Mouse (Mus musculus): Measurements from ENCODE around the gene Nudt15. TPM values are rescaled to one million over a fixed set of nuclear protein-coding genes. Genes with fewer than 3 reads are reported as not detected.
"Not testable (repeated sequence)": the region's sequence is repeated elsewhere in the genome, so short reads cannot be mapped to it uniquely, and the experiment has no call there.

The Nudt15 gene
- polyA plus RNA-seq, 1 experiment from 2014 or later, result 12.1 TPM

DNA sequence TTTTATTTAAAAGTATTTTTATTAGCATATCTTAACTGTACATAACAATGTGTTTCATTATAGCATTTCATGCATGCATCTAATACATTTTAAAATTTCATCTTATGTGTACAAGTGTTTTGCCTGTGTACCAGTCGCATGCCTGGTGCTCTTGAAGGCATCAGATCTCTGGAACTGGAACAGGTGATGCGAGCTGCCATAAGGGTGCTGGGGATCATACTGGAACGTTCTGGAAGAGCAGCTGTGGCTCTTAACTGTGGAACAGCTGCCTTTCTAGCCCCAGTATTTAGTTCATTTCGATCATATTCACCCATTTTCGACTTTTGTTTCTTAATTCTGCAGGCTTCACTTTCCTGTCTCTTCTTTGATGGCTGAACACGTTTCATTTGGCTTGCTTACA lies 3.1 kb upstream of the Nudt15 start:
- no peak overlapping the region for H3K27ac ChIP-seq (ENCODE audit: low read depth, low read length)
- H3K36me3 ChIP-seq (ENCODE audit: control insufficient read depth, insufficient read depth, low read length), result no peaks in the 10 kb centered on the region; the same call in 1 of the 2 replicates
- no peak overlapping the region for H3K4me3 ChIP-seq (ENCODE audit: low read length)
- no peak for ATAC-seq (ENCODE audit: low FRiP score, low TSS enrichment)
- H3K9ac ChIP-seq (ENCODE audit: low read depth, low read length), result no peak overlapping the region
- no peaks in the 10 kb centered on the region for H3K27me3 ChIP-seq (ENCODE audit: control insufficient read depth, insufficient read depth, low read length)
- peaks cover 9% of the 10 kb centered on the region for H3K4me1 ChIP-seq (ENCODE audit: control insufficient read depth, insufficient read depth, low read length)
- H3K4me2 ChIP-seq (replicated peaks; ENCODE audit: low read depth, low read length), result no peak overlapping the region
- no peaks in the 10 kb centered on the region for H3K9me3 ChIP-seq (ENCODE audit: control insufficient read depth, low read length)
- 85% methylated on average over 6 of the region's 6 CpGs for WGBS

DNA sequence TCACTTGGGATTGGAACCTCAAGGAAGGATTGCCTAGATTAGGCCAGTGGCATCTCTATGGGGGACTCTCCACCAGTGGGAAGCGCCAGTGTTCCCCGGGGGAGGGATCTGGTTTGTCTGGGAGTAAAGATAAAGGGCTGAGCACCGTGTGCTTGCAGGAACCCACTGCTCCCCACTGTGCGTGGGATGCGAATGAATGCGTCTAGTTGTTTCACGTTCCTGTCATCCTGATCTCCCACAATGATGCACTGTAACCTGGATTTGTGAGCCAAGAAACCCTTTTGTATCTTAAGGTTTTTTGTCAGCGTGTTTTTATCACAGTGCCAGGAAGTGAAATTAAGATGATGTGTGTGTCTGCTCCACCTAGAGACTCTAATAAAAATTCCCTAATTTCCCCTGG lies 2.7 kb upstream of the Nudt15 start:
- Histone ChIP-seq H3K4me3 (ENCODE audit: low read length) (no peak overlapping the region), H3K4me1 (ENCODE audit: control insufficient read depth, insufficient read depth, low read length) (peaks cover 9% of the 10 kb centered on the region), H3K9ac (ENCODE audit: low read depth, low read length) (no peak overlapping the region), H3K27ac (ENCODE audit: low read depth, low read length) (no peak overlapping the region), H3K36me3 (ENCODE audit: control insufficient read depth, insufficient read depth, low read length) (no peaks in the 10 kb centered on the region; the same call in 1 of the 2 replicates), H3K4me2 (replicated peaks; ENCODE audit: low read depth, low read length) (no peak overlapping the region), H3K9me3 (ENCODE audit: control insufficient read depth, low read length) (no peaks in the 10 kb centered on the region), H3K27me3 (ENCODE audit: control insufficient read depth, insufficient read depth, low read length) (no peaks in the 10 kb centered on the region)
- ATAC-seq (ENCODE audit: low FRiP score, low TSS enrichment), result no peak
- 52% methylated on average over 8 of the region's 8 CpGs for WGBS

DNA sequence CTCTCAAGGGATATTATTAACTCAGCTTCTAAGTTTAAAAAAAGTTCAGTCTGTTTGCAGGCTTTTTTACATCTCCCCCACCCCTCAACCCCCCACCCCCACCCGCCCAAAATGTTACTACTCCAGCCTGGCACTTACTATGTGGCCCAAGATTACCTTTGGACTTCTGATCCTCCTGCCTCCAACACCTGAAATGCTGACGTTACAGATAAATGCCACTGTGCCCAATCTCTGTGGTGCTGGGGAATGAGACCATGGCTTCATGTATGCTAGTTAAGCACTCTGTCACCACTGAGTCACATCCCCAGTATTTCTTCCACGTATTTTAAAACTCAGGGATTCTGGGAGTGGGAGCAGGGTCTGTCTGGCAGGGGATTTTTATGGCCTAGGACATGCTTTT lies 2.2 kb upstream of the Nudt15 start:
- Histone ChIP-seq H3K27me3 (ENCODE audit: control insufficient read depth, insufficient read depth, low read length) (no peaks in the 10 kb centered on the region), H3K4me2 (replicated peaks; ENCODE audit: low read depth, low read length) (no peak overlapping the region), H3K4me1 (ENCODE audit: control insufficient read depth, insufficient read depth, low read length) (peaks cover 9% of the 10 kb centered on the region), H3K4me3 (ENCODE audit: low read length) (no peak overlapping the region), H3K27ac (ENCODE audit: low read depth, low read length) (no peak overlapping the region), H3K36me3 (ENCODE audit: control insufficient read depth, insufficient read depth, low read length) (no peaks in the 10 kb centered on the region; the same call in 1 of the 2 replicates), H3K9ac (ENCODE audit: low read depth, low read length) (no peak overlapping the region), H3K9me3 (ENCODE audit: control insufficient read depth, low read length) (no peaks in the 10 kb centered on the region)
- WGBS, result 70% methylated on average over 3 of the region's 3 CpGs
- no peak for ATAC-seq (ENCODE audit: low FRiP score, low TSS enrichment)

DNA sequence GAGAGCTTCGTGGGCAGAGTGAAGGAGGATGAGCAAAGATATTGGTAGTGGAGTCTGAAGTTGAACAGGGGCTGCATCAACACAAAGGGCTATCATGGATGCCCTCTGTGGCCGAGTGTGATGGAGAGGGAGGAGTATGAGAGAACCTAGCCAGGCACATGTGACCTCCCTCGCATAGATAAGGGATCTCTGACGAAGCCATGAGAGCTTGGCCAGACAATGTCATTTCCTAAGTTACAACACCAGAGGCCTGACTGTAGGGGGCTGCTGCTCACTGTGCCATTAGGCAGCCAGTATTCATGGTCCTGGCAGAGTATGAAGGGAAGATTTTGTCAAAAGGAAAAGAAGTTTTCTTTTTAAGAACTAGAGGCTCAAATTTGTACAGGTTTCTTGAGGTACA lies 1.0 kb downstream of the Nudt15 start:
- H3K9ac ChIP-seq (ENCODE audit: low read depth, low read length), result no peak overlapping the region
- no peak overlapping the region for H3K4me2 ChIP-seq (replicated peaks; ENCODE audit: low read depth, low read length)
- no peak overlapping the region for H3K4me3 ChIP-seq (ENCODE audit: low read length)
- no peaks in the 10 kb centered on the region for H3K9me3 ChIP-seq (ENCODE audit: control insufficient read depth, low read length)
- no peak overlapping the region for H3K27ac ChIP-seq (ENCODE audit: low read depth, low read length)
- no peaks in the 10 kb centered on the region for H3K4me1 ChIP-seq (ENCODE audit: control insufficient read depth, insufficient read depth, low read length)
- 66% methylated on average over 4 of the region's 4 CpGs for WGBS
- H3K27me3 ChIP-seq (ENCODE audit: control insufficient read depth, insufficient read depth, low read length), result no peaks in the 10 kb centered on the region
- ATAC-seq (ENCODE audit: low FRiP score, low TSS enrichment), result no peak
- no peaks in the 10 kb centered on the region for H3K36me3 ChIP-seq (ENCODE audit: control insufficient read depth, insufficient read depth, low read length)

DNA sequence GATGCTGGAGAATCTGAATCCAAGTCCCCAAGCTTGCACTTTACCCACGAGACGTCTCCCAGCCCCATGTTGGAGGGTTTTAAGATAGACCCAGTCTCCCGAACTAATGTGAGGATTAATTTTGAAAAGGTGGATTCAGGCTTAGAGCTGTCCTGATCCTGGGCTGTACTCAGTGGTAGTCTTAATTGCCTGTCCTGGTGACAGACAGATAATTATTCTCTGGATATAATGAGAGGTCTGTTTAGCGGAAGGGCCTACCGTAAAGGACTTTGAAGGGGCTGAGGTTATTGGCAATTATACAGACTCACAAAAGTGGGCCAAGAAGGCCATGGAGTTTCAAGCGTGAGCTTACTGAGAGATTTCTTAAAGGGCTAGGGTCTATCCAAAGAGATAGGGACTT lies 4.3 kb downstream of the Nudt15 start:
- no peaks in the 10 kb centered on the region for H3K27me3 ChIP-seq (ENCODE audit: control insufficient read depth, insufficient read depth, low read length)
- no peaks in the 10 kb centered on the region for H3K9me3 ChIP-seq (ENCODE audit: control insufficient read depth, low read length)
- H3K4me2 ChIP-seq (replicated peaks; ENCODE audit: low read depth, low read length), result no peak overlapping the region
- no peak for ATAC-seq (ENCODE audit: low FRiP score, low TSS enrichment)
- no peak overlapping the region for H3K9ac ChIP-seq (ENCODE audit: low read depth, low read length)
- H3K36me3 ChIP-seq (ENCODE audit: control insufficient read depth, insufficient read depth, low read length), result no peaks in the 10 kb centered on the region
- WGBS, result 74% methylated on average over 6 of the region's 6 CpGs
- H3K27ac ChIP-seq (ENCODE audit: low read depth, low read length), result no peak overlapping the region
- no peak overlapping the region for H3K4me3 ChIP-seq (ENCODE audit: low read length)
- H3K4me1 ChIP-seq (ENCODE audit: control insufficient read depth, insufficient read depth, low read length), result no peaks in the 10 kb centered on the region

DNA sequence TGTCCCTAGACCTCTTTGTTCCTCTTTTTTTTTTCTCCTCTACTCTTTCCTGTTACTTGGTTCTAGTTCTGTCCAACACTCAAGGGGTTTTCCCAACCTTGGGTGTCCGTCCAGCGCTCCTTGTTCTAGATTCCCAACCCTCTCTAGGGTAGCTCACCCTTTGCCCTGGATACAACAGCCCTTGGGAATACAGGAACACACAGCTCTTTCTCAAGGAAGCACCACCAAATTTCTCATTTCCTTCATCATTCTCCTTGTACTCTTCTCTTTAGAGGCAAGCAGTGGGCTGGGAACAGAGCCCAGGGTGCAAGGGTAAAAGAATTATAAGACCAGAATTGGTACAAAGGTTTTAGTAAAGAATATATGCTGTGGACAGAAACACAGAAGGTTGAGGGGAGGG lies 12.4 kb downstream of the Nudt15 start:
- H3K36me3 ChIP-seq (ENCODE audit: control insufficient read depth, insufficient read depth, low read length), result no peaks in the 10 kb centered on the region
- H3K27me3 ChIP-seq (ENCODE audit: control insufficient read depth, insufficient read depth, low read length), result no peaks in the 10 kb centered on the region
- 90% methylated on average over 2 of the region's 2 CpGs for WGBS
- no peaks in the 10 kb centered on the region for H3K4me1 ChIP-seq (ENCODE audit: control insufficient read depth, insufficient read depth, low read length)
- H3K4me2 ChIP-seq (replicated peaks; ENCODE audit: low read depth, low read length), result no peak overlapping the region
- no peak overlapping the region for H3K4me3 ChIP-seq (ENCODE audit: low read length)
- H3K27ac ChIP-seq (ENCODE audit: low read depth, low read length), result no peak overlapping the region
- ATAC-seq (ENCODE audit: low FRiP score, low TSS enrichment), result no peak
- no peak overlapping the region for H3K9ac ChIP-seq (ENCODE audit: low read depth, low read length)
- H3K9me3 ChIP-seq (ENCODE audit: control insufficient read depth, low read length), result no peaks in the 10 kb centered on the region

DNA sequence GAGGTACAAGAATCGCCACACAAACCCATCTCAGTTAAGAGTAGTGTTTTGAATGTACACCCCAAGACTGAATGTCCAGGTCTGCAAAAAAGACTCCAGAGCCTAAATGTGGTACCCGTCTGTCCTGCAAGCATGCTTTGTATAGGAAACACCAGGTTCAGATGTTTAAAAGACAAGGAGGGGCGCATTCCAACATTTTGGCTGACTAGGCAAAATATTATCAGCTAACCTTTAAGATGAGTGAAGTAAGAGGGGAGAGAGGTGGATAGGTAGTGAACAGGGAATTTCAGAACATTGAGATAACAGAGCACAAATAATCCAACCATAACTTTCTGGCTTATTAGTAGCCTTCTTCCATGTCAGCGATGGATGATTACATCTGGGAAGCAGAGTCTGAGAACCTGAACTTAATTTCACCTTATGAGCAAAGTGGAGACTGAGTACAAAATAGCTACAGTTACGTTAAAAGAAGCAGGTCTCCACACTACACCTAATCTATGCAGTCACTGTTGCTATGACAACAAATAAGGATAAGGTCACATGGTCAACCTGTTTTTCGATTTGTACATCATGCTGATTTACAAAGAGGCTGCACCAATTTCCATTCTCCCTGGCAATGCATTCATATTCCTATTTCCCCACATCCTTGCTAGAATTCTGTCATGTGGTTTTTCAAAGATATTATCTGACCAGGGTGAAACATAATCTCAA lies 14.1 kb downstream of the Nudt15 start:
- Histone ChIP-seq H3K9ac (ENCODE audit: low read depth, low read length) (no peak overlapping the region), H3K9me3 (ENCODE audit: control insufficient read depth, low read length) (no peaks in the 10 kb centered on the region), H3K27ac (ENCODE audit: low read depth, low read length) (no peak overlapping the region), H3K36me3 (ENCODE audit: control insufficient read depth, insufficient read depth, low read length) (no peaks in the 10 kb centered on the region), H3K27me3 (ENCODE audit: control insufficient read depth, insufficient read depth, low read length) (no peaks in the 10 kb centered on the region), H3K4me3 (ENCODE audit: low read length) (no peak overlapping the region), H3K4me1 (ENCODE audit: control insufficient read depth, insufficient read depth, low read length) (no peaks in the 10 kb centered on the region), H3K4me2 (replicated peaks; ENCODE audit: low read depth, low read length) (no peak overlapping the region)
- ATAC-seq (ENCODE audit: low FRiP score, low TSS enrichment), result no peak
- 80% methylated on average over 6 of the region's 6 CpGs for WGBS

DNA sequence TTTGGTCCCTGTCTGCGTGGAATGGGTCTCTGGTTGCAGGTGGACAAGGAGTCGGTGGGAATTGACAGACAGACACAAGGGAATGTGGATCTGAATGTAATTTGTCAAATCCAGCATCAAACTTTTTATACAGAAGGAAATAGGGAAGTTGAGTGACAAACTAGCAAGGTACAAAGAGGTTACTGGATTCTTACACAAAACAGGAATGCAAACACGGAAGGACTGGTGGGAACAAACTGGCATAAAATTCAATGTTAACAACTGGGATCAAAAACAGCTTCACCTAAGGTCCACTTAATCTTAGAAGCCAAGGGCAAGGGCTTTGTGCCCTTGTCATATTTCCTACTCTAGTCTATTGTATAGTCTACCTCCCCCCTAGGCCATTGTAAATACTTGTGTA lies 19.4 kb downstream of the Nudt15 start:
- 88% methylated on average over 3 of the region's 3 CpGs for WGBS

DNA sequence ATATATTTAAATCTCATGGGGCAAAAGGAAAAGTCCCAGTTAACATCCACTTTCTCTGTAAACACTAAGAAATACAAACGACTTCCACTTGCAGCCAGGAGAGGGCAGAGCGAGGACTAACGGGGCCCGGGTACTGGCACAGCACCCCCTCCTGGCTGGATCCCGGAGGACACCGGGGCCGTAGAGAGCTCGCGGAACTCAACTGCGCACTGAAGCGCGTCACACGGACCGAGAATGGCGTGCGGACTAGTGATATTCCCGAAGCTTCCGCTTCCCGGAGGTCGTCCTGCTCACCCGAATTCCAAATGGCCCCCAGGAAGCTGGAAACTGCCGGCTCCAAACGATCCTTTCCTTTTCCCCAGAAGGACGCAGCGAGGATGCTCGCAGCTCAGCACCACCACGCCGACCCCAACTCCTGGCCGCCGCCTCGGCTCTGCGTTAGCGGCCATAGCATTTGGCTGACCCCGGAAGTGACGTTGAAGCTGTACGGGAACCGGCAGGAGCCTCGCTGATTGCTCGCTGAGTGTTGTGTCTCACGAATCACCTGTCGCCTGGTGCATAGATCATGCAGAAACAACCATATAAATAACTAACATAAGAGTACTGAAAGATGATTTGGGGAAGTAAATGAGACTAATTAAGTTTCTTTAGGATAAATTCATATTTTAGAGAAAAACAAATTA lies 23.1 kb downstream of the Nudt15 start, which contains the start of gene Sucla2:
Gene Sucla2, plus strand, starts transcription at position 554 of the 683 bp plus-strand sequence.
- Histone ChIP-seq H3K9ac (ENCODE audit: low read depth, low read length) (peak within 1 kb of the TSS; percentile 52), H3K36me3 (ENCODE audit: control insufficient read depth, insufficient read depth, low read length) (no peaks in the 10 kb centered on the region), H3K4me1 (ENCODE audit: control insufficient read depth, insufficient read depth, low read length) (0 out of 2 replicates have a peak, but pooled peaks cover 4% of the 10 kb centered on the region), H3K27ac (ENCODE audit: low read depth, low read length) (peak within 1 kb of the TSS; percentile 79; the same call in 1 of the 2 replicates), H3K4me3 (ENCODE audit: low read length) (peak within 1 kb of the TSS; percentile 47), H3K27me3 (ENCODE audit: control insufficient read depth, insufficient read depth, low read length) (no peaks in the 10 kb centered on the region), H3K4me2 (replicated peaks; ENCODE audit: low read depth, low read length) (peak within 1 kb of the TSS; percentile 31), H3K9me3 (ENCODE audit: control insufficient read depth, low read length) (no peaks in the 10 kb centered on the region)
- ATAC-seq (ENCODE audit: low FRiP score, low TSS enrichment), result peak; percentile 99
- under 1% methylated on average over 38 of the region's 41 CpGs for WGBS

More for the DNA sequence above, 19.4 kb downstream of the Nudt15 start:
- H3K4me3 ChIP-seq (ENCODE audit: low read length); H3K36me3 ChIP-seq (ENCODE audit: control insufficient read depth, insufficient read depth, low read length); H3K4me1 ChIP-seq (ENCODE audit: control insufficient read depth, insufficient read depth, low read length); H3K9ac ChIP-seq (ENCODE audit: low read depth, low read length); H3K9me3 ChIP-seq (ENCODE audit: control insufficient read depth, low read length); H3K27ac ChIP-seq (ENCODE audit: low read depth, low read length); H3K27me3 ChIP-seq (ENCODE audit: control insufficient read depth, insufficient read depth, low read length); ATAC-seq (ENCODE audit: low FRiP score, low TSS enrichment); H3K4me2 ChIP-seq (replicated peaks; ENCODE audit: low read depth, low read length): not testable (repeated sequence)

All from kidney, embryonic 14.5 days (tissue).